Mouse (Mus musculus) heart, embryonic 14.5 days (tissue): ENCODE data around the gene Igf2bp2. TPM values are rescaled to one million over a fixed set of nuclear protein-coding genes. Genes with fewer than 3 reads are reported as not detected.

Experiments used
- ATAC-seq: fragments of 200-750 bp; cut with Nextera tagmentation; 2 replicates; pipeline ENCODE4 v1.8.0; 2017; ENCODE audit warnings: low read depth, moderate TSS enrichment; ENCODE audit not compliant: insufficient number of reproducible peaks, insufficient read depth, low FRiP score
- H3K27ac ChIP-seq, 2 experiments: fragments of 200-500 bp in 1 of 2; fragments of 300-500 bp in 1 of 2; sonication (generic) in 1 of 2; replicated peaks in 1 of 2; 2 replicates each; pipeline ENCODE4 v1.5.1; 2012 to 2014; ENCODE audit warnings: low read depth in 2 of 2, low read length in 2 of 2, control low read depth in 1 of 2, mild to moderate bottlenecking in 1 of 2, mixed read lengths in 1 of 2; ENCODE audit not compliant: control insufficient read depth in 1 of 2, insufficient read depth in 1 of 2
- H3K27me3 ChIP-seq: fragments of 300-500 bp; sonication (generic); 2 replicates; pipeline ENCODE4 v1.6.1; 2014; ENCODE audit warnings: mild to moderate bottlenecking, low read length, control low read depth; ENCODE audit not compliant: control insufficient read depth, insufficient read depth
- H3K36me3 ChIP-seq: fragments of 300-500 bp; sonication (generic); 2 replicates; pipeline ENCODE4 v1.6.1; 2014; ENCODE audit warnings: mild to moderate bottlenecking, control low read depth, low read length, mixed read lengths; ENCODE audit not compliant: control insufficient read depth, insufficient read depth
- H3K4me1 ChIP-seq, 2 experiments: fragments of 200-500 bp in 1 of 2; fragments of 300-500 bp in 1 of 2; sonication (generic) in 1 of 2; 2 replicates each; pipeline ENCODE4 v1.6.1; 2012 to 2014; ENCODE audit warnings: low read length in 2 of 2, control low read depth in 1 of 2, mixed read lengths in 1 of 2; ENCODE audit not compliant: control insufficient read depth in 2 of 2, insufficient read depth in 2 of 2
- H3K4me2 ChIP-seq: fragments of 300-500 bp; sonication (generic); 2 replicates; pipeline ENCODE4 v1.6.1; 2014; ENCODE audit warnings: mild to moderate bottlenecking, low read length
- H3K4me3 ChIP-seq, 2 experiments: fragments of 200-500 bp in 1 of 2; fragments of 300-500 bp in 1 of 2; sonication (generic) in 1 of 2; 2 replicates each; pipeline ENCODE4 v1.5.1; 2012 to 2014; ENCODE audit warnings: low read length in 2 of 2, mild to moderate bottlenecking in 2 of 2, control low read depth in 1 of 2, low read depth in 1 of 2, moderate library complexity in 1 of 2; ENCODE audit not compliant: control insufficient read depth in 1 of 2, insufficient read depth in 1 of 2
- H3K9ac ChIP-seq: fragments of 300-500 bp; sonication (generic); 2 replicates; pipeline ENCODE4 v1.6.1; 2014; ENCODE audit warnings: mild to moderate bottlenecking, low read length
- H3K9me3 ChIP-seq: fragments of 300-500 bp; sonication (generic); 2 replicates; pipeline ENCODE4 v1.6.1; 2016; ENCODE audit warnings: low read length, control low read depth; ENCODE audit not compliant: control insufficient read depth
- WGBS: fragments of 180-500 bp; shearing (Covaris S2); extraction: QIAGEN DNeasy Blood & Tissue Kit; methylation state at CpG from one replicate; pipeline ENCODE4 v1.1.7; 2014; 5-methylcytosine and 5-hydroxymethylcytosine counted together
- polyA plus RNA-seq: library from polyadenylated mRNA; unstranded; fragments of >200 nt; fragmentation: Nextera tagmentation; extraction: Ambion mirVana; gene quantifications from 2 replicates; pipeline ENCODE4 v1.2.1, GENCODE M21; 2014

The Igf2bp2 gene
- polyA plus RNA-seq, 1 experiment from 2014 or later: 47.6 TPM

GRCm38 (mm10) chr16:22147131-22147530, 16.0 kb downstream of the Igf2bp2 start:
- no peaks in the 10 kb centered on the region for H3K9me3 ChIP-seq
- no peak for ATAC-seq
- no peaks in the 10 kb centered on the region for H3K36me3 ChIP-seq
- H3K4me2 ChIP-seq: no peak overlapping the region
- no peak overlapping the region for H3K9ac ChIP-seq
- WGBS: 67% methylated on average over 1 of the region's 1 CpGs
- no peaks in the 10 kb centered on the region for H3K27me3 ChIP-seq
- H3K4me1 ChIP-seq: peaks cover 13 to 71% of the 10 kb centered on the region in 2 experiments
- H3K27ac ChIP-seq: no peak overlapping the region
- no peak overlapping the region for H3K4me3 ChIP-seq

- Histone ChIP-seq H3K4me1 (peaks cover 9 to 60% of the 10 kb centered on the region in 2 experiments), H3K27ac (0 out of 4 replicates have a peak overlapping the region, but pooled peaks of 1 of the 2 experiments have one; percentile 9), H3K27me3 (no peaks in the 10 kb centered on the region), H3K4me2 (no peak overlapping the region), H3K9me3 (no peaks in the 10 kb centered on the region), H3K36me3 (no peaks in the 10 kb centered on the region), H3K9ac (no peak overlapping the region), H3K4me3 (no peak overlapping the region)
- WGBS: 49% methylated on average over 7 of the region's 7 CpGs
- no peak for ATAC-seq
Measured at GRCm38 (mm10) chr16:22146071-22146470, 17.0 kb downstream of the Igf2bp2 start.

- Histone ChIP-seq H3K9ac (no peak overlapping the region), H3K27me3 (no peaks in the 10 kb centered on the region), H3K27ac (no peak overlapping the region), H3K4me1 (peaks cover 2 to 46% of the 10 kb centered on the region in 2 experiments), H3K9me3 (no peaks in the 10 kb centered on the region), H3K4me2 (no peak overlapping the region), H3K36me3 (no peaks in the 10 kb centered on the region), H3K4me3 (no peak overlapping the region)
- 78% methylated on average over 6 of the region's 6 CpGs for WGBS
- no peak for ATAC-seq
Measured at GRCm38 (mm10) chr16:22144490-22144889, 18.6 kb downstream of the Igf2bp2 start.

GRCm38 (mm10) chr16:22140861-22141260, 22.2 kb downstream of the Igf2bp2 start:
- Histone ChIP-seq H3K4me2 (no peak overlapping the region), H3K9ac (no peak overlapping the region), H3K36me3 (no peaks in the 10 kb centered on the region), H3K27me3 (no peaks in the 10 kb centered on the region), H3K9me3 (no peaks in the 10 kb centered on the region), H3K4me1 (peaks cover 2 to 20% of the 10 kb centered on the region in 2 experiments; a peak in 3 of 4 replicates), H3K4me3 (no peak overlapping the region), H3K27ac (no peak overlapping the region)
- 73% methylated on average over 6 of the region's 6 CpGs for WGBS
- ATAC-seq: no peak

- Histone ChIP-seq H3K9me3 (no peaks in the 10 kb centered on the region), H3K4me1 (peaks cover 7 to 21% of the 10 kb centered on the region in 2 experiments), H3K27ac (no peak overlapping the region), H3K4me2 (no peak overlapping the region), H3K27me3 (no peaks in the 10 kb centered on the region), H3K9ac (no peak overlapping the region), H3K4me3 (no peak overlapping the region), H3K36me3 (no peaks in the 10 kb centered on the region)
- 87% methylated on average over 5 of the region's 5 CpGs for WGBS
- no peak for ATAC-seq
Measured at GRCm38 (mm10) chr16:22139821-22140220, 23.3 kb downstream of the Igf2bp2 start.

- Histone ChIP-seq H3K4me2 (no peak overlapping the region), H3K4me1 (peaks cover 5 to 16% of the 10 kb centered on the region in 2 experiments), H3K9ac (no peak overlapping the region), H3K27ac (no peak overlapping the region), H3K36me3 (no peaks in the 10 kb centered on the region), H3K4me3 (no peak overlapping the region), H3K27me3 (no peaks in the 10 kb centered on the region), H3K9me3 (no peaks in the 10 kb centered on the region)
- 86% methylated on average over 5 of the region's 5 CpGs for WGBS
- ATAC-seq: no peak
Measured at GRCm38 (mm10) chr16:22136198-22136597, 26.9 kb downstream of the Igf2bp2 start.

- H3K4me2 ChIP-seq: no peak overlapping the region
- peaks cover 5 to 12% of the 10 kb centered on the region in 2 experiments for H3K4me1 ChIP-seq
- 75% methylated on average over 6 of the region's 6 CpGs for WGBS
- H3K36me3 ChIP-seq: no peaks in the 10 kb centered on the region
- no peak overlapping the region for H3K4me3 ChIP-seq
- no peaks in the 10 kb centered on the region; the same call in 1 of the 2 replicates for H3K9me3 ChIP-seq
- H3K9ac ChIP-seq: no peak overlapping the region
- no peaks in the 10 kb centered on the region for H3K27me3 ChIP-seq
- H3K27ac ChIP-seq: no peak overlapping the region
- no peak for ATAC-seq
Measured at GRCm38 (mm10) chr16:22131321-22131720, 31.8 kb downstream of the Igf2bp2 start.

- ATAC-seq: no peak
- no peak overlapping the region for H3K27ac ChIP-seq
- no peaks in the 10 kb centered on the region; the same call in 1 of the 2 replicates for H3K9me3 ChIP-seq
- H3K4me2 ChIP-seq: no peak overlapping the region
- H3K4me1 ChIP-seq: peaks cover 0 to 12% of the 10 kb centered on the region in 2 experiments; a peak in 2 of 4 replicates
- no peaks in the 10 kb centered on the region for H3K36me3 ChIP-seq
- WGBS: 83% methylated on average over 7 of the region's 7 CpGs
- no peaks in the 10 kb centered on the region for H3K27me3 ChIP-seq
- H3K4me3 ChIP-seq: no peak overlapping the region
- H3K9ac ChIP-seq: no peak overlapping the region
Measured at GRCm38 (mm10) chr16:22129511-22129910, 33.6 kb downstream of the Igf2bp2 start.
